Mouse (Mus musculus) lung, postnatal 0 days (tissue): ENCODE data around the gene Mgll.
A peak's percentile ranks its signal among the peaks of the same experiment; 100 is the strongest.

ENCODE experiments used
- CTCF ChIP-seq: IDR thresholded peaks from 2 replicates; pipeline ENCODE4 v1.5.1; 2016; ENCODE audit warnings: antibody characterized with exemption, mild to moderate bottlenecking
- EP300 ChIP-seq: IDR thresholded peaks from 2 replicates; pipeline ENCODE4 v1.6.1; 2016; ENCODE audit warnings: antibody characterized with exemption, mild to moderate bottlenecking, control low read depth

DNA sequence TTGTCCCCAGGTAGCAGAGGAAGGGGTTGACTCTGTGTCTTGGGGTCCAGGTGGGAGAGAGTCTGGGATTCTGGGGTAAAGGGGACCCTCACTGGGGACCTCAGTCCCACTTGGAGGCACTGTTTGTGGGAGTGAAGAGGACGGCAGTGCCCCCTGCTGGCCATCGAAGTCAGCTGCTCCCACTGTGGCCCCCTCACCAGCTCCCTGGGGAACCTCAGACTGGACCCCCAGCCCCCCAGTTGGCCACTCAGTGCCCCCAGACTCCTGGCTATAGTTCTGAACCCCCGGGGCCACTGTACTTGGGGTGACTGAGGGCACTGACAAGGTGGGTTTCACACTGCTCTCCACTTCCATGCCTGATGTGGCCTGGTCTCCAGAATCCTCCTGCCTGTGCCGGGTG lies 125.1 kb downstream of the Mgll start:
- peak; percentile 67 for TF ChIP-seq CTCF
- TF ChIP-seq EP300 = no peak
